Mouse (Mus musculus) neural tube, embryonic 11.5 days (tissue): ENCODE data around the gene Zfp954. TPM values are rescaled to one million over a fixed set of nuclear protein-coding genes. Genes with fewer than 3 reads are reported as not detected.
A peak's percentile ranks its signal among the peaks of the same experiment; 100 is the strongest.
"Not testable (repeated sequence)": the region's sequence is repeated elsewhere in the genome, so short reads cannot be mapped to it uniquely, and the experiment has no call there.

Experiments
- ATAC-seq: fragments of 200-750 bp; cut with Nextera tagmentation; 2 replicates; pipeline ENCODE4 v1.8.0; 2017; ENCODE audit warnings: moderate number of reproducible peaks, mild to moderate bottlenecking, moderate TSS enrichment, moderate library complexity; ENCODE audit not compliant: insufficient read depth, low FRiP score, low TSS enrichment
- DNase-seq: peaks from one replicate; pipeline ENCODE4 v3.0.0-alpha.2; 2015; ENCODE audit warnings: low spot score
- H3K27ac ChIP-seq: fragments of 300-500 bp; sonication (generic); 2 replicates; pipeline ENCODE4 v1.5.1; 2014; ENCODE audit warnings: low read depth, mild to moderate bottlenecking, low read length
- H3K27me3 ChIP-seq: fragments of 300-500 bp; sonication (generic); 2 replicates; pipeline ENCODE4 v1.6.1; 2014; ENCODE audit warnings: mild to moderate bottlenecking, low read length, mixed read lengths; ENCODE audit not compliant: control insufficient read depth, insufficient read depth
- H3K36me3 ChIP-seq: fragments of 300-500 bp; sonication (generic); 2 replicates; pipeline ENCODE4 v1.6.1; 2014; ENCODE audit warnings: mild to moderate bottlenecking, low read length, moderate library complexity, mixed read lengths; ENCODE audit not compliant: control insufficient read depth, insufficient read depth
- H3K4me1 ChIP-seq: fragments of 300-500 bp; sonication (generic); 2 replicates; pipeline ENCODE4 v1.6.1; 2014; ENCODE audit warnings: low read length, mixed read lengths; ENCODE audit not compliant: control insufficient read depth, insufficient read depth
- H3K4me2 ChIP-seq: fragments of 300-500 bp; sonication (generic); 2 replicates; pipeline ENCODE4 v1.6.1; 2014; ENCODE audit warnings: low read depth, mild to moderate bottlenecking, moderate library complexity
- H3K4me3 ChIP-seq: fragments of 300-500 bp; sonication (generic); 2 replicates; pipeline ENCODE4 v1.5.1; 2014; ENCODE audit warnings: low read depth, low read length
- H3K9ac ChIP-seq: fragments of 300-500 bp; sonication (generic); 2 replicates; pipeline ENCODE4 v1.6.1; 2014; ENCODE audit warnings: mild to moderate bottlenecking, low read length
- H3K9me3 ChIP-seq: fragments of 300-500 bp; sonication (generic); 2 replicates; pipeline ENCODE4 v1.6.1; 2016; ENCODE audit warnings: low read length; ENCODE audit not compliant: control insufficient read depth
- WGBS: fragments of 180-500 bp; shearing (Covaris S2); extraction: QIAGEN DNeasy Blood & Tissue Kit; methylation state at CpG from one replicate; pipeline ENCODE4 v1.1.7; 2014; 5-methylcytosine and 5-hydroxymethylcytosine counted together
- polyA plus RNA-seq: library from polyadenylated mRNA; unstranded; fragments of >200 nt; fragmentation: Nextera tagmentation; extraction: Ambion mirVana; gene quantifications from 2 replicates; pipeline ENCODE4 v1.2.1, GENCODE M21; 2014

Gene Zfp954
- 17.4 and 18.7 TPM in 2 replicates for polyA plus RNA-seq

GRCm38 (mm10) chr7:7120921-7121601, at the start of gene Zfp954:
Gene Zfp954 (minus strand): TSS chr7:7121488.
- no peaks in the 10 kb centered on the region for H3K9me3 ChIP-seq
- H3K9ac ChIP-seq, result peak within 1 kb of the TSS; percentile 57
- WGBS, result under 1% methylated on average over 30 of the region's 30 CpGs
- peak within 1 kb of the TSS; percentile 49 for H3K4me3 ChIP-seq
- DNase-seq (peak; percentile 87), ATAC-seq (peak; percentile 91)
- H3K27me3 ChIP-seq, result no peaks in the 10 kb centered on the region
- 0 out of 2 replicates have a peak, but pooled peaks cover 6% of the 10 kb centered on the region for H3K4me1 ChIP-seq
- H3K27ac ChIP-seq, result no peak within 1 kb of the TSS
- peak within 1 kb of the TSS; percentile 52 for H3K4me2 ChIP-seq
- H3K36me3 ChIP-seq, result no peaks in the 10 kb centered on the region; the same call in 1 of the 2 replicates

DNA sequence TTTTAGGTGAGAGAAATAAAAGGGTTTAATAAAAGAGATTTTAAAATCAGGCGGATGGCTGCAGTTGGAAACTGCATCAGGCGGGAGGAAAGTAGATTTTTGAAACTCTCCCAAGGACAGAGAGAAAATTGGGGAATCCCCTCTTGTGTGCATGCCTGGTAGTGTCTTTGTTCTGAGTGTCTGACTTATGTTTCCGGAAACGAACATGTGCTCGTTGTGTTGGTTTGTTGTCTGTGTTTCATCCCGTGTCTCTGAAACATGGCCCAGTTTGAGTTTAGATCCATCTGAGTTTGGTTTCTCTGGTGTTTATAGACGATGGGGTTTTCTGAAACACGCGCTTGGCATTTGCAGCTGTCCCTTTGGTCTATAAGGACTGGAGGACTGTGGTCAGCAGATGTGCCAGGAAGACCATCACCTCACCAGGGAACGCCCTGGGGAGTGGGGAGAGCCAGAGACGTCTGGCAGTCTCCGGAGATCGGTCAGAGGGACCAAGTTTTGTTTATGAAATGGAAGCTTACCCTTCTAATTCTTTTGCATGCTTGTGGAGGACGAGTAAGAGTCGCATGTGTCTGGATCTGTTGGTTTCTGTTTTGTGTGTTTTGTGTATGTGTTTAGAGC, 24.8 kb upstream of the Zfp954 start:
- DNase-seq, result no peak
- H3K27ac ChIP-seq, result no peak overlapping the region
- H3K9me3 ChIP-seq, result no peaks in the 10 kb centered on the region
- H3K4me2 ChIP-seq, result no peak overlapping the region
- no peaks in the 10 kb centered on the region for H3K4me1 ChIP-seq
- no peak overlapping the region for H3K4me3 ChIP-seq
- no peak overlapping the region for H3K9ac ChIP-seq
- H3K36me3 ChIP-seq, result no peaks in the 10 kb centered on the region
- H3K27me3 ChIP-seq, result no peaks in the 10 kb centered on the region
- no peak for ATAC-seq
- WGBS, result 95% methylated on average over 15 of the region's 15 CpGs

- no peak overlapping the region for H3K27ac ChIP-seq
- no peaks in the 10 kb centered on the region for H3K4me1 ChIP-seq
- WGBS, result 88% methylated on average over 1 of the region's 1 CpGs
- H3K9me3 ChIP-seq, result no peaks in the 10 kb centered on the region
- no peak overlapping the region for H3K9ac ChIP-seq
- no peak overlapping the region for H3K4me3 ChIP-seq
- no peaks in the 10 kb centered on the region for H3K27me3 ChIP-seq
- H3K36me3 ChIP-seq, result no peaks in the 10 kb centered on the region
- no peak for DNase-seq
- H3K4me2 ChIP-seq, result no peak overlapping the region
- no peak for ATAC-seq
These were observed 22.9 kb upstream of the Zfp954 start for GRCm38 (mm10) chr7:7144215-7144614.

DNA sequence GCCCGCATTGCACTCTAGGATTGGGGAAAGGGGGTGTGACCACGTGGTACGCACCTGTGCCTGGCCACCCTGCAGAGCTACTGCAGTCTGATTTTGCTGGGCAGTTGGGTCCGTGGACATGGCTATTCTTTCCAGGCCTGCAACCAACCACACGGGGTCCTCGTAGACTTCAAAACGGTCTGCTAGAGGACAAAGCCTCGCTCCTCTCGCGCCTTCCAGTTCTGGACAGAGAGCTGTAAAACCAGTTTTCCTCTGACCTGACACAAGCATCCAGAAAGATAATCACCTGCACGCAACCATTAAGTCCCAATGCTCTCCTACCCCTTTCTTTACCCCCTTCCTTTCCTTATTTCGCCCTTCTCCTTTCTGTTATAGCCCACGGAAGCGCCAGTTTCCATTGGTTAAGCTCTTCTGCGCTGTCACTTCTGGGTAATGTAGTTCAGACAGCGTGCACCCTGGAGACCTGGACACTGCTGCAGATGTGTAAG, 15.1 kb upstream of the Zfp954 start, which contains the start of gene Zfp773:
TSS of gene Zfp773 (minus strand) at position 377 of the 488 bp plus-strand sequence.
- Histone ChIP-seq H3K36me3 (no peaks in the 10 kb centered on the region), H3K4me1 (no peaks in the 10 kb centered on the region), H3K27ac (no peak within 1 kb of the TSS), H3K4me2 (peak within 1 kb of the TSS; percentile 57), H3K4me3 (peak within 1 kb of the TSS; percentile 38), H3K9ac (peak within 1 kb of the TSS; percentile 64), H3K9me3 (no peaks in the 10 kb centered on the region; the same call in 1 of the 2 replicates), H3K27me3 (no peaks in the 10 kb centered on the region)
- ATAC-seq (peak; percentile 95), DNase-seq (peak; percentile 80)
- WGBS, result 7% methylated on average over 16 of the region's 16 CpGs

GRCm38 (mm10) chr7:7132751-7133150, 11.5 kb upstream of the Zfp954 start:
- Histone ChIP-seq H3K9me3 (no peaks in the 10 kb centered on the region; the same call in 1 of the 2 replicates), H3K4me2 (no peak overlapping the region), H3K36me3 (no peaks in the 10 kb centered on the region), H3K4me1 (no peaks in the 10 kb centered on the region), H3K9ac (no peak overlapping the region), H3K27me3 (no peaks in the 10 kb centered on the region), H3K4me3 (no peak overlapping the region), H3K27ac (no peak overlapping the region)
- DNase-seq, result no peak
- no peak for ATAC-seq
- WGBS, result 83% methylated on average over 8 of the region's 8 CpGs

- not testable (repeated sequence) for ATAC-seq, H3K4me2 ChIP-seq, H3K27ac ChIP-seq, H3K9me3 ChIP-seq, H3K36me3 ChIP-seq, H3K27me3 ChIP-seq, DNase-seq, H3K4me1 ChIP-seq, H3K9ac ChIP-seq, H3K4me3 ChIP-seq
- WGBS, result 94% methylated on average over 14 of the region's 15 CpGs
These were observed 9.3 kb upstream of the Zfp954 start for GRCm38 (mm10) chr7:7130491-7131124.

- Histone ChIP-seq H3K9ac (no peak overlapping the region), H3K27ac (no peak overlapping the region), H3K27me3 (no peaks in the 10 kb centered on the region), H3K4me1 (0 out of 2 replicates have a peak, but pooled peaks cover 6% of the 10 kb centered on the region), H3K9me3 (no peaks in the 10 kb centered on the region), H3K4me2 (peak overlapping the region; percentile 52), H3K4me3 (peak overlapping the region; percentile 49), H3K36me3 (no peaks in the 10 kb centered on the region)
- DNase-seq (no peak), ATAC-seq (no peak)
- WGBS, result 53% methylated on average over 6 of the region's 6 CpGs
These were observed 303 bp upstream of the Zfp954 start for GRCm38 (mm10) chr7:7121602-7121980.

DNA sequence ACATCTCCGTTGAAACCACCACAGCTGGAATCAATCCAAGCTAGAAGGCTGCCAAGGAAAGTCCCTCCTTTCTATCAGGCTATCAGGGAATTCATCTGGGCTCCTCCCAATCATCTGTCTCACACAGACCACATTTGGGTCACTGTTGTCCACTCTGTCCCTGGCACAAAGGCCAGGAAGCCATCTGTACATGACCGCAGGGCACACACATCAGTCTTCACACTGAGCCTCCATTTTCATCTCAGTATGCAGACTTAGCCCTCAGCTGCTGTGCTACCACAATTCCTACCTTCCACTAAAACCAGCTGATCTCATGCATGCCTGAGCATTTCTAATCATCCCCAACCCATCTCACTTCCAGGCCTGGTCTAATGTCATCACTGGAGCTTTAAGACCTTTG, 2.8 kb downstream of the Zfp954 start:
- H3K27ac ChIP-seq, result no peak overlapping the region
- H3K9ac ChIP-seq, result no peak overlapping the region
- peaks cover 8% of the 10 kb centered on the region; the same call in 1 of the 2 replicates for H3K36me3 ChIP-seq
- DNase-seq (no peak), ATAC-seq (no peak)
- 93% methylated on average over 2 of the region's 2 CpGs for WGBS
- no peaks in the 10 kb centered on the region for H3K9me3 ChIP-seq
- H3K27me3 ChIP-seq, result no peaks in the 10 kb centered on the region
- H3K4me2 ChIP-seq, result no peak overlapping the region
- H3K4me1 ChIP-seq, result 0 out of 2 replicates have a peak, but pooled peaks cover 6% of the 10 kb centered on the region
- H3K4me3 ChIP-seq, result no peak overlapping the region
